Mouse (Mus musculus) adrenal gland, adult 2 months (tissue): Measurements from ENCODE around the gene Trim26. TPM values are rescaled to one million over a fixed set of nuclear protein-coding genes. Genes with fewer than 3 reads are reported as not detected.

Source experiments
- DNase-seq: peaks from one replicate; pipeline ENCODE4 v3.0.0; 2021
- polyA plus RNA-seq: library from polyadenylated mRNA; depleted of rRNA; stranded (reverse); fragments of >200 nt; gene quantifications from 2 replicates; pipeline ENCODE4 v1.2.3, GENCODE M21; 2012; rRNA removed
- total RNA-seq, 2 experiments: library from RNA; stranded (reverse); gene quantifications; 2 replicates each; pipeline ENCODE4 v1.2.3; 2021

The Trim26 gene
- total and polyA plus RNA-seq, 3 experiments, result 40.9 to 54.6 (median 49.1) TPM

DNA sequence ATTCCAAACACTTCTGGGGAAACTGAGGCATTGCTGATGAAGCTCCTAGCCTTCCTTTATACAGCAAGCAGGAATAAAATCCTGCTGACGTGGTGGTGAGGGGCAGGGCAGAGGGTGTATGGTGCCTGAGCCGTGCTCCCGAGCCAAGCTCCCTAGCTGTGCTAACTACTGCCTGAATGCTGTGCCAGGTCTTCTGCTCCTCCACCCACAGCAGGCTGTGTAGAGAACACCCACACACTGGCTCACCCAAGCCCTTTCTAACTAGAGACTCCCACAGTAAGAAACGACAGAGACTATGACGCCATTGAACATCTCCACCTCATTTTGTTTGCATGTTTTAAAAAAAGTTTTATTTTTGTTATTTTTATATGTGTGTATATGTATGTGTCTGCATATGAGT, 63.1 kb downstream of the Trim26 start:
- no peak for DNase-seq

- DNase-seq, result no peak
Measured at GRCm38 (mm10) chr17:36900691-36901090, 63.8 kb downstream of the Trim26 start.

DNA sequence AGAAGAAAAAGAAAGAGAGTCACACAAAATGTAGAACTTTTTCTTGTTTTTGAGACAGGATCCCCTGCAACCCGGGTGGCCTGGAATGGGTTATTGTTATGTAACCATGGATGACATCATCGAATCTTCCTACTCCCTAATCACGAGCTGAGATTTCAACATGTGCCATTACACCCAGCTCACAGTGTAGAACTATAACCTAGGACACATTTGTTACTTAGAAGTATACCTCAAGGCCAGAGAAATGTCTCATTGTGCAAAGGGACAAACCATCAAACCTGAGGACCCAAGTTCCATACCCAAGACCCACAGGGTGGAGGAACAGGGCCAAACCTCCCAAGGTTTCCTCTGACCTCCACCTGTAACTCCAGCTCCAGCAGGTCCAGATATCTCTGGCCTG, 66.7 kb downstream of the Trim26 start:
- DNase-seq, result peak; percentile 21

- no peak for DNase-seq
Measured at GRCm38 (mm10) chr17:36908235-36908634, 71.3 kb downstream of the Trim26 start.

Other genes starting within 250 kb of the Trim26 start
- gene H2-M9, start 194.5 kb upstream of the Trim26 start, total RNA-seq, result under 1 TPM in 1 of 2 experiments, not detected in 1; 0.28 TPM
- gene H2-M9, start 194.5 kb upstream of the Trim26 start, polyA plus RNA-seq, result not detected in 2 replicates
- not detected for gene H2-M1, start 164.9 kb upstream of the Trim26 start, total RNA-seq
- not detected in 2 replicates for gene H2-M1, start 164.9 kb upstream of the Trim26 start, polyA plus RNA-seq
- not detected for gene H2-M10.5, start 64.2 kb upstream of the Trim26 start, total RNA-seq
- not detected in 2 replicates for gene H2-M10.5, start 64.2 kb upstream of the Trim26 start, polyA plus RNA-seq
- not detected for gene H2-M10.6, start 25.0 kb upstream of the Trim26 start, total RNA-seq
- not detected in 2 replicates for gene H2-M10.6, start 25.0 kb upstream of the Trim26 start, polyA plus RNA-seq
- gene Trim15, start 30.1 kb downstream of the Trim26 start, total RNA-seq, result not detected
- gene Trim15, start 30.1 kb downstream of the Trim26 start, polyA plus RNA-seq, result not detected in 2 replicates
- under 1 TPM; 0.12 to 0.14 TPM for gene Trim10, start 32.4 kb downstream of the Trim26 start, total RNA-seq
- gene Trim10, start 32.4 kb downstream of the Trim26 start, polyA plus RNA-seq, result 0.04 TPM in 1 of 2 replicates, not detected in the other
- 1 to 10 TPM in 1 of 2 experiments, under 1 TPM in 1; 0.23 to 1.3 TPM for gene Trim40, start 53.0 kb downstream of the Trim26 start, total RNA-seq
- 0.33 and 0.86 TPM in 2 replicates for gene Trim40, start 53.0 kb downstream of the Trim26 start, polyA plus RNA-seq
- gene Trim31, start 61.0 kb downstream of the Trim26 start, total RNA-seq, result not detected
- not detected in 2 replicates for gene Trim31, start 61.0 kb downstream of the Trim26 start, polyA plus RNA-seq
- gene Rnf39, start 105.8 kb downstream of the Trim26 start, total RNA-seq, result under 1 TPM; 0.35 to 0.49 TPM
- 0.29 and 2.1 TPM in 2 replicates for gene Rnf39, start 105.8 kb downstream of the Trim26 start, polyA plus RNA-seq
- gene Ppp1r11, start 114.6 kb downstream of the Trim26 start, total RNA-seq, result 100 to 1,000 TPM; 104 to 111 TPM
- gene Ppp1r11, start 114.6 kb downstream of the Trim26 start, polyA plus RNA-seq, result 21.4 and 23.1 TPM in 2 replicates
- 10 to 100 TPM; 41.1 to 41.6 TPM for gene Znrd1, start 121.4 kb downstream of the Trim26 start, total RNA-seq
- gene Znrd1, start 121.4 kb downstream of the Trim26 start, polyA plus RNA-seq, result 11.6 and 12.8 TPM in 2 replicates
- 10 to 100 TPM; 12.4 to 14.8 TPM for gene Znrd1as, start 121.5 kb downstream of the Trim26 start, total RNA-seq
- 0.32 and 0.57 TPM in 2 replicates for gene Znrd1as, start 121.5 kb downstream of the Trim26 start, polyA plus RNA-seq
- not detected for gene 2410137M14Rik, start 144.1 kb downstream of the Trim26 start, total RNA-seq
- gene 2410137M14Rik, start 144.1 kb downstream of the Trim26 start, polyA plus RNA-seq, result not detected in 2 replicates
- gene H2-M5, start 152.4 kb downstream of the Trim26 start, total RNA-seq, result not detected
- gene H2-M5, start 152.4 kb downstream of the Trim26 start, polyA plus RNA-seq, result not detected in 2 replicates
- gene Zfp57, start 164.0 kb downstream of the Trim26 start, total RNA-seq, result 1 to 10 TPM; 2.0 to 2.1 TPM
- gene Zfp57, start 164.0 kb downstream of the Trim26 start, polyA plus RNA-seq, result 0.70 and 0.98 TPM in 2 replicates
- gene Mog, start 186.3 kb downstream of the Trim26 start, total RNA-seq, result not detected
- gene Mog, start 186.3 kb downstream of the Trim26 start, polyA plus RNA-seq, result not detected in 2 replicates
- gene Gabbr1, start 208.8 kb downstream of the Trim26 start, total RNA-seq, result 10 to 100 TPM; 22.5 to 25.7 TPM
- 28.3 and 29.1 TPM in 2 replicates for gene Gabbr1, start 208.8 kb downstream of the Trim26 start, polyA plus RNA-seq